Mouse (Mus musculus) embryonic fibroblast, embryonic 13.5 days (primary cell): ENCODE measurements around the gene Parvb.

Source experiments
- CTCF ChIP-seq: IDR thresholded peaks from 2 replicates; pipeline ENCODE4 v1.5.1; 2011; ENCODE audit warnings: mild to moderate bottlenecking, control low read depth, low read length, moderate library complexity, borderline replicate concordance; ENCODE audit not compliant: insufficient read depth
- POLR2A ChIP-seq: IDR thresholded peaks from 2 replicates; pipeline ENCODE4 v1.6.1; 2011; ENCODE audit warnings: low read depth, mild to moderate bottlenecking, control low read depth, low read length, moderate library complexity

- TF ChIP-seq POLR2A (no peak), CTCF (no peak)
These were observed 68.0 kb downstream of the Parvb start for GRCm38 (mm10) chr15:84299662-84300333.
